Mouse (Mus musculus) liver, adult 2 months (tissue): ENCODE data around the gene Lrrc15.

ENCODE experiments used
- CTCF ChIP-seq: fragments of 200-500 bp; IDR thresholded peaks from 2 replicates; pipeline ENCODE4 v1.5.1; 2011; ENCODE audit warnings: low read depth, low read length, control low read depth
- POLR2A ChIP-seq: fragments of 200-500 bp; IDR thresholded peaks from 2 replicates; pipeline ENCODE4 v1.6.1; 2011; ENCODE audit warnings: low read length, control low read depth; ENCODE audit not compliant: insufficient read depth; ENCODE audit errors: extremely low read depth

- no peak for TF ChIP-seq CTCF
- TF ChIP-seq POLR2A, result no peak
Observed at GRCm38 (mm10) chr16:30280676-30281297, 2.3 kb downstream of the Lrrc15 start.
